Mouse (Mus musculus) kidney, embryonic 14.5 days (tissue): ENCODE measurements around the gene Cnnm1. TPM values are rescaled to one million over a fixed set of nuclear protein-coding genes. Genes with fewer than 3 reads are reported as not detected.

Experiments
- ATAC-seq: fragments of 200-750 bp; cut with Nextera tagmentation; 2 replicates; pipeline ENCODE4 v1.8.0; 2017; ENCODE audit warnings: moderate number of reproducible peaks, mild to moderate bottlenecking, moderate TSS enrichment, moderate library complexity; ENCODE audit not compliant: low FRiP score, low TSS enrichment
- H3K27ac ChIP-seq: fragments of 300-500 bp; sonication (generic); 2 replicates; pipeline ENCODE4 v1.5.1; 2014; ENCODE audit warnings: low read depth, mild to moderate bottlenecking, low read length, moderate library complexity, mixed read lengths
- H3K27me3 ChIP-seq: fragments of 300-500 bp; sonication (generic); 2 replicates; pipeline ENCODE4 v1.6.1; 2014; ENCODE audit warnings: mild to moderate bottlenecking, low read length; ENCODE audit not compliant: control insufficient read depth, insufficient read depth
- H3K36me3 ChIP-seq: fragments of 300-500 bp; sonication (generic); 2 replicates; pipeline ENCODE4 v1.6.1; 2014; ENCODE audit warnings: low read length, mixed read lengths; ENCODE audit not compliant: control insufficient read depth, insufficient read depth
- H3K4me1 ChIP-seq: fragments of 300-500 bp; sonication (generic); 2 replicates; pipeline ENCODE4 v1.6.1; 2014; ENCODE audit warnings: low read length, mixed read lengths; ENCODE audit not compliant: control insufficient read depth, insufficient read depth
- H3K4me2 ChIP-seq: fragments of 300-500 bp; sonication (generic); replicated peaks from 2 replicates; pipeline ENCODE4 v1.6.1; 2014; ENCODE audit warnings: low read depth, mild to moderate bottlenecking, low read length
- H3K4me3 ChIP-seq: fragments of 300-500 bp; sonication (generic); 2 replicates; pipeline ENCODE4 v1.5.1; 2014; ENCODE audit warnings: mild to moderate bottlenecking, low read length
- H3K9ac ChIP-seq: fragments of 300-500 bp; sonication (generic); 2 replicates; pipeline ENCODE4 v1.6.1; 2014; ENCODE audit warnings: low read depth, mild to moderate bottlenecking, low read length, moderate library complexity
- H3K9me3 ChIP-seq: fragments of 300-500 bp; sonication (generic); 2 replicates; pipeline ENCODE4 v1.6.1; 2016; ENCODE audit warnings: low read length; ENCODE audit not compliant: control insufficient read depth
- WGBS: fragments of 180-500 bp; shearing (Covaris S2); extraction: QIAGEN DNeasy Blood & Tissue Kit; methylation state at CpG from one replicate; pipeline ENCODE4 v1.1.7; 2014; 5-methylcytosine and 5-hydroxymethylcytosine counted together
- polyA plus RNA-seq: library from polyadenylated mRNA; unstranded; fragments of >200 nt; fragmentation: Nextera tagmentation; extraction: Ambion mirVana; gene quantifications from 2 replicates; pipeline ENCODE4 v1.2.1, GENCODE M21; 2014

Cnnm1 gene
- polyA plus RNA-seq, 1 experiment from 2014 or later, result not detected

GRCm38 (mm10) chr19:43528056-43528587 lies 87.9 kb downstream of the Cnnm1 start:
- no peak for ATAC-seq
- no peak overlapping the region for H3K27ac ChIP-seq
- H3K4me2 ChIP-seq, result no peak overlapping the region
- no peaks in the 10 kb centered on the region for H3K9me3 ChIP-seq
- peaks cover 11% of the 10 kb centered on the region for H3K4me1 ChIP-seq
- 86% methylated on average over 8 of the region's 8 CpGs for WGBS
- no peak overlapping the region for H3K4me3 ChIP-seq
- no peaks in the 10 kb centered on the region for H3K36me3 ChIP-seq
- no peak overlapping the region for H3K9ac ChIP-seq
- no peaks in the 10 kb centered on the region for H3K27me3 ChIP-seq

- peak overlapping the region; percentile 32; the same call in 1 of the 2 replicates for H3K4me2 ChIP-seq
- H3K9me3 ChIP-seq, result no peaks in the 10 kb centered on the region
- no peak overlapping the region for H3K27ac ChIP-seq
- H3K4me3 ChIP-seq, result peak overlapping the region; percentile 7; the same call in 1 of the 2 replicates
- H3K36me3 ChIP-seq, result no peaks in the 10 kb centered on the region
- WGBS, result under 1% methylated on average over 13 of the region's 13 CpGs
- H3K9ac ChIP-seq, result no peak overlapping the region
- H3K27me3 ChIP-seq, result no peaks in the 10 kb centered on the region
- no peaks in the 10 kb centered on the region; the same call in 1 of the 2 replicates for H3K4me1 ChIP-seq
- peak; percentile 82 for ATAC-seq
Measured at GRCm38 (mm10) chr19:43530197-43530770, 90.0 kb downstream of the Cnnm1 start.

GRCm38 (mm10) chr19:43530921-43531320 lies 90.7 kb downstream of the Cnnm1 start:
- no peak overlapping the region for H3K27ac ChIP-seq
- H3K36me3 ChIP-seq, result no peaks in the 10 kb centered on the region
- H3K4me1 ChIP-seq, result no peaks in the 10 kb centered on the region
- H3K27me3 ChIP-seq, result no peaks in the 10 kb centered on the region
- ATAC-seq, result no peak
- no peaks in the 10 kb centered on the region for H3K9me3 ChIP-seq
- WGBS, result 28% methylated on average over 12 of the region's 12 CpGs
- no peak overlapping the region for H3K4me2 ChIP-seq
- no peak overlapping the region for H3K4me3 ChIP-seq
- H3K9ac ChIP-seq, result no peak overlapping the region

- Histone ChIP-seq H3K9me3 (no peaks in the 10 kb centered on the region), H3K27ac (no peak overlapping the region), H3K27me3 (0 out of 2 replicates have a peak, but pooled peaks cover 3% of the 10 kb centered on the region), H3K36me3 (no peaks in the 10 kb centered on the region), H3K4me1 (no peaks in the 10 kb centered on the region), H3K4me2 (no peak overlapping the region), H3K4me3 (no peak overlapping the region), H3K9ac (no peak overlapping the region)
- no peak for ATAC-seq
- 92% methylated on average over 3 of the region's 3 CpGs for WGBS
Measured at GRCm38 (mm10) chr19:43535372-43535771, 95.1 kb downstream of the Cnnm1 start.

- peak overlapping the region; percentile 23; the same call in 1 of the 2 replicates for H3K4me2 ChIP-seq
- peaks cover 12% of the 10 kb centered on the region for H3K27me3 ChIP-seq
- no peak overlapping the region for H3K27ac ChIP-seq
- H3K4me1 ChIP-seq, result peaks cover 11% of the 10 kb centered on the region
- 5% methylated on average over 19 of the region's 19 CpGs for WGBS
- H3K4me3 ChIP-seq, result peak overlapping the region; percentile 7; the same call in 1 of the 2 replicates
- no peak overlapping the region for H3K9ac ChIP-seq
- no peaks in the 10 kb centered on the region for H3K36me3 ChIP-seq
- ATAC-seq, result no peak
- H3K9me3 ChIP-seq, result no peaks in the 10 kb centered on the region
Measured at GRCm38 (mm10) chr19:43546337-43547117, 106.3 kb downstream of the Cnnm1 start.

Other genes with a start within 250 kb of the Cnnm1 start
- gene Hpse2, start 52.1 kb upstream of the Cnnm1 start, polyA plus RNA-seq, result 0.24 and 0.58 TPM in 2 replicates
- 38.0 and 43.4 TPM in 2 replicates for gene Got1, start 84.2 kb downstream of the Cnnm1 start, polyA plus RNA-seq
- 0.14 TPM in 1 of 2 replicates, not detected in the other for gene Nkx2-3, start 171.9 kb downstream of the Cnnm1 start, polyA plus RNA-seq
- gene Slc25a28, start 234.4 kb downstream of the Cnnm1 start, polyA plus RNA-seq, result 13.6 TPM in 2 replicates
- 15.7 and 16.1 TPM in 2 replicates for gene Entpd7, start 249.2 kb downstream of the Cnnm1 start, polyA plus RNA-seq